Mouse (Mus musculus): ENCODE results near the gene Gm36176.
A peak's percentile ranks its signal among the peaks of the same experiment; 100 is the strongest.
"Not testable (repeated sequence)": the region's sequence is repeated elsewhere in the genome, so short reads cannot be mapped to it uniquely, and the experiment has no call there.

Gm36176 gene

DNA sequence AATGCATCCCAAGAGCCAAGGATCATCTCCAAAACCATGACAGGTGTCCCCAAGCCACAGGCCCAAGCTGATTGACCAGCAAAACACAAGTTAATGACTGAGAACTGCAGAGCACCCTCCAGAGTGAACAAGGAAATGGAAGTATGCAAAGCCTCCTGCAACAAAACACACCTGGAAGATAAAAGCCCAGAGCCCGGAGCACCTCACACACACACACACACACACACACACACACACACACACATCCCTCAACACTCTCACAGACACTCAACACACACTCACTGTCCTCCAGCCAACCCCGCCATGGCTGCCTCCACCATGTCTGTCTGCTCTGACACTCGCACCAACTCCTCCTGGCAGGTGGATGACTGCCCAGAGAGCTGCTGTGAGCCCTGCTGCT is at the start of gene Gm36176:
Gene Gm36176, plus strand, starts transcription at position 301 of the 400 bp plus-strand sequence.
- DNase-seq (ENCODE audit: low spot score in 2 of 2), result no peak

DNA sequence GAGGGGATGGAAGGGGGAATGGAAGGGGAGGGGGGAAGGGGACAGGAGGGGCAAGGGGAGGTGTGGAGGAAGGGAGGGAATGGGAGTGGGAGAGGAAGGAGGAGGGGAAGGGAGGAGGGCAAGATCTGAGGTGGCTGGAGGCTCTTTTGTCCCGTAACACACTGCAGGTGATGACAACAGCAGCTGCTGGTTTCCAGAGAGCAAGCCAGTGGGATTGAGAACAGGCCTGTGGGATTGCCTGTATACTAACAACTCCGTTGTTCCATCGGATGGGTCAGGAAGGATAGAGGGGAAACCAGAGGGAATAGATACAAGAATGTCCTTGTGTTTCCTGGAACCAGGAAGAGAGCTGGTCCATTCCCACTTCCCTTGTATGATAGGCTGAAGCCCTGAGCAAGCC is 48.9 kb upstream of the Gm36176 start:
- DNase-seq (ENCODE audit: low spot score in 2 of 2), result no peak

DNA sequence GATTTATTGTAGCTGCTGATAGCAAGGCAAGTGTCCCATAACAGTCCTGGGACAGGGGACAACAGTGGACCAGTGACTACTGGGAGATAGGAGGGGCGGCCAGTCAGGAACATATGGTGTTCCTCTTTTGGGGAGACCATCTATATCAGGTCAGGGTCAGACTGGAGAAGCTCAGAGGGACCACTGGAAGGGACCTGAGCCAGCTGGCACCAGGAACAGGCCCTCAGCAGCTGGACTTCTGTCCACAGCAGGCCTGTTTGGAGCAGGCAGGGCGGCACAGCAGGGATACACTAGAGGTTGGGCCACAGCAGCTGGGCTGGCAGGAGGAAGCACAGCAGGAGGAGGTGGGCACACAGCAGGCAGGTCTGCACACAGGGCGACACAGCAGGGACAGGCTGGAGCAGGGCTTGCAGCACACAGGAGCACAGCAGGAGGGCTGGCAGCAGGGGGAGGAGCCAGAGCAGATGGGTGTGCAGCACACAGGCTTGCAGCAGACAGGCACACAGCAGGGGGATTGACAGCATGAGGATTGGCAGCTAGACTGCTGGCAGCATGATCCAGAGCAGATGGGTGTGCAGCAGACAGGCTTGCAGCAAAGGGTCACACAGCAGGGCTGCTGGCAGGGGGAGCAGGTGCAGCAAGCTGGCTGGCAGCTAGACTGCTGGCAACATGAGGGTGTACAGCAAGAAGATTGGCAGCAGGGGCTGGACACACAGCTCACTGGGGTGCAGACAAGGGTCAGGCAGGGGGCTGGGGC is 48.3 kb upstream of the Gm36176 start:
- DNase-seq (ENCODE audit: low spot score in 2 of 2), result not testable (repeated sequence)

DNA sequence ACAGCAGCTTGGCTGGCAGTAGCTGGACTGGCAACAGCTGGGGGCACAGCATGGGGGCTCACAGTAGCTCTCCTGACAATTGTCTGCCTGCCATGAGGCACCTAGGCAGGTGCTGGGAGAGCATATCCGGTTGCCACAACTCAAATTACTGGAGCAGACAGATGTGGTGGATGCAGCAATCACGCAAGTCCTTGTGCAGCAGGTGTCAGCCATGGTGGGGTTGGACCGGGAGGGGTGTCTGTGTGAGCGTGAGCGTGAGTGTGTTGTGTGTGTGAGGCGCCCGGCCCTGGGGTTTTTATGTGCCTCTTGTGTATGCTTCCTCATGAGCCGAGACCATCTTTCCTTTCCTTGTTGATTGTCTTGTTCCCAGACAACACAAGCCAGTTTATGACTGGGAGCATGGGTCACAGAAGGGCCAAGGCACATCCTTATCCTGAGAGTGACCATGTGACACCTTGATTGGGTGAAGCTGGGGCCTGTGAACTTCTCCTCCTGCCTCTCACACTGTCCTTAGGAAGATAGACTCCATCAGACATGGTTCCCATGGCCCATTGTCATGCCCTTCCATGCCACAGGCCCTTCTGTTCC is 47.6 kb upstream of the Gm36176 start, which contains the start of gene Gm19668:
Gene Gm19668, minus strand, starts transcription at position 213 of the 588 bp plus-strand sequence.
- DNase-seq (ENCODE audit: low spot score in 2 of 2), result no peak

DNA sequence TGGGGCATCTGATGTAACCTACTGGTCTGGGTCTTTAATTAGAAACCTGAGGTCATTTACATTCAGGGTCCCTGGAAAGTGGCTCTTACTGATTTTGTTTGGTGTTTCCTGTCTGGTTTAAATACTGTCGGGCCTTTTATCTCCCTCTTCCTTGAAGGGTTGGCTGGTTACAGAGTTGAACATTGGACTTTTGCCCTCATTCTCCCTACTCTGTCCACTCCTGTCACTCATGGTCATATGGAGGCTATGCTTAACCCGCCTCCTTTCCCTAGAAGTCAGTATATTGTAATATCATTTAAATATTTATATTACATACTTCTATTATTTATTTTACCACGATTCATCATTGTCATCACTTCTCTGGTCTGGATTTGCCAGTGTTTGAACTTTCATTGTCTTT is 42.5 kb upstream of the Gm36176 start:
- DNase-seq (ENCODE audit: low spot score in 2 of 2), result no peak

DNA sequence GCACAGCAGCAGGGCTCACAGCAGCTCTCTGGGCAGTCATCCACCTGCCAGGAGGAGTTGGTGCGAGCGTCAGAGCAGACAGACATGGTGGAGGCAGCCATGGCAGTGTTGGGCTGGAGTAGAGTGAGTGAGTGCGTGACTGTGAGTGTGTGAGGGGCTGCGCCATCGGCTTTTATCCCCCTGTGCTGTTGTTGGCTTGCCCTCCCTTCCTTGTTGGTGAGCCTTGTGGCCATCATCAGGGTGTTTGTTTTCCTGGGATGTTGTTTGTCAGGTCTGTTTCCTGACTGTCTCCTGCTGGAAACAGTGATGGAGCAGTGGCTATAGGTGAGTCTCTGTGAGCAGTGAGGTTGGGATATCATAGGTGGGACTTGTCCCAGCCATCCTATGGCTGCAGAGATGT is 34.9 kb upstream of the Gm36176 start, which contains the start of gene Gm9507:
Gene Gm9507, minus strand, starts transcription at position 101 of the 400 bp plus-strand sequence.
- DNase-seq (ENCODE audit: low spot score in 2 of 2), result no peak

DNA sequence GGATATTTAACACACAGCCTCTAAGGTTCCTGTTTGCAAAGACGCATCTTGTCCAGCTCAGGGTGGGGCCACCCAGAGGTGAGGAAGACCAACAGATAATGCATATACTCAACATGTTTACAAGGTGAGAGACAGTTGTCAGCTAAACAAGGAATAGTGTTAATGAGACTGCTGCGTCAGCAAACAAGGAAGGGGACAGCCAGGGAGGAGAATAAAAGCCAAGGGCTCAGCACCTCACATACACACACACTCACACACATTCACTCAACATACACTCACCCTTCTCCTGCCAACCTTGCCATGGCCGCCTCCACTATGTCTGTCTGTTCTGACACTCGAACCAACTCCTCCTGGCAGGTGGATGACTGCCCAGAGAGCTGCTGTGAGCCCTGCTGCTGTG is 32.2 kb upstream of the Gm36176 start, which contains the start of gene Gm2696:
Gene Gm2696, plus strand, starts transcription at position 301 of the 400 bp plus-strand sequence.
- no peak for DNase-seq (ENCODE audit: low spot score in 2 of 2)

DNA sequence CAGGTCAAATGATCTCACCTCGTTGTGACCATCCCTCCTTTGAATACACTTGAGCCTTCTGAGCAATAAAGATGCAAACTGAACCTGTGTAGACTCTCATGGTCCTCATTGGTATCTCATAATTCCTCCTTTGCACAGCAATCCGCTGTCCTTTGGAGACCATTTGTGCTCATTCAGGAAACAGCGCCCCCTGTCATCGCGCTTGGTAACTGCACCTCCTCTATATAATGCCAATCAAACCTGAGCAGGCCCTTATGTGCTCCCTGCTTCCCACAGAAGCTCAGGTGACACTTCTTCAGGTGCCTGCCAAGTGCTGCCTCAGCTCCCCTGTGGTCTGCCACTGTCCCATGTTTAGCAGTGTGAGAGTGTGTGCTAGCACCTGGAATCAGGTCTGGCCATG is 31.1 kb upstream of the Gm36176 start:
- no peak for DNase-seq (ENCODE audit: low spot score in 2 of 2)

DNA sequence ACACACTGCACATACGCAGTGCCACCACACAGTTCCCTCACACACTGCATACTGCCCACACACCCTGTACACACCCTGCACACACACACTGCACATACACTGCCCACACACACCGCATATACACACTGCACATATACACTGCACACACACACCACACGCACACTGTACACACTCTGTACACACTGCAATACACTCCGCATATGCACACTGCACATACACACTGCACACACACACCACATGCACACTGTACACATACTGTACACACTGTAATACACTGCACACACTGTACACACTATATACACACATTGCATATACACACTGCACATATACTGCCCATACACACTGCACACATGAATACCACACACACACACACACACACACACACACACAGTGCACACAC is 28.1 kb upstream of the Gm36176 start:
- DNase-seq (ENCODE audit: low spot score in 2 of 2), result no peak

DNA sequence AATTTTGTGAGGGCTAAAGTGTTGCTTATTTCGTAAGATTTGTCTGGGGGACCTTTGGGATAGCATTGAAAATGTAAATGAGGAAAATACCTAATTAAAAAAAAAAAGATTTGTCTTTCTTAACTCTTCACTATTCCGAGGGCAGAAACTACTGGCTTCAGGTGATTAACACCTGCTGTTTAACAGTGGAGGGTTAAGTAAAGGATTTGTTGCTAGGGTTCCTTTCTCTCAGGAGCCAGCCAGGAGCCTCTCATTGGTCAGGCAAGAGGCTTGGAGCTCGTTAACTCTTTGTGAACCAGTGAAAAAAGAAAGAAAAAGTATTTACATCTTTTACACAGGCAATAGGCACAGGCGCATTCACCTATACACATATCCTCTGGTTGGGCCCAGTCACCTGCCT is 27.4 kb upstream of the Gm36176 start:
- DNase-seq (ENCODE audit: low spot score in 2 of 2), result no peak

DNA sequence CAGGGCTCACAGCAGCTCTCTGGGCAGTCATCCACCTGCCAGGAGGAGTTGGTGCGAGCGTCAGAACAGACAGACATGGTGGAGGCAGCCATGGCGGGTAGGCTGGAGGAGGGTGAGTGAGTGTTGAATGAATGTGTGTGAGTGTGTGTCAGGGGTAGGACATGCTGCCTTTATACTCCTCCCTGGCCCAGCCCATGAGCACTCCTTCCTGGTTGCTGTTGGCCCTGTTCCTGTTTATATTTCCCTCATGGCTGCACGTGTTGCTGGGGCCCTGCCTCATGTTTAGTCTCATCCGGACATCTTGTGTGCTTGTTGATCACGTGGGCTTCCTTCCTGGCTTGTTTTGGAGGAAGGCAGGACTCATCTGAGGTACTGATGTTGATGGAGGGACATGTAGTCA is 19.7 kb upstream of the Gm36176 start, which contains the start of gene Krtap10-4:
Gene Krtap10-4, minus strand, starts transcription at position 145 of the 400 bp plus-strand sequence.
- DNase-seq (ENCODE audit: low spot score in 2 of 2), result no peak

DNA sequence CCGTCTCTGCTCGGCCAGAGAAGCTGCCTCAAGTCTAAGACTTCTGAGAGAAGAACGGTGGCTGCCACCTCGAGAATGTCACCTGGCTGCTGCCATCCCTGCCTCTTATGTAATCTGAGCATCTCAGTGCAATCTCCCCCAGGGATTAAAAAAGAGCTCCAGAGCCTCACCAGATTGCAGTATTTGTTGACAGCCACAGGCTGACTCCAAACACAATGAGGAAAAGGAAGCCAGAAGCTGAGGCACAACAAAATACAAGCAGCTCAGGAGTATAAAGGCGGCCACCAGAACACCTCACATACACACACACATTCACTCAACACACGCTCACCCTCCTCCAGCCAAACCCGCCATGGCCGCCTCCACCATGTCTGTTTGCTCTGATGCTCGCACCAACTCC is 11.0 kb upstream of the Gm36176 start, which contains the start of gene Krtap10-10:
Gene Krtap10-10, plus strand, starts transcription at position 301 of the 400 bp plus-strand sequence.
- no peak for DNase-seq (ENCODE audit: low spot score in 2 of 2)

DNA sequence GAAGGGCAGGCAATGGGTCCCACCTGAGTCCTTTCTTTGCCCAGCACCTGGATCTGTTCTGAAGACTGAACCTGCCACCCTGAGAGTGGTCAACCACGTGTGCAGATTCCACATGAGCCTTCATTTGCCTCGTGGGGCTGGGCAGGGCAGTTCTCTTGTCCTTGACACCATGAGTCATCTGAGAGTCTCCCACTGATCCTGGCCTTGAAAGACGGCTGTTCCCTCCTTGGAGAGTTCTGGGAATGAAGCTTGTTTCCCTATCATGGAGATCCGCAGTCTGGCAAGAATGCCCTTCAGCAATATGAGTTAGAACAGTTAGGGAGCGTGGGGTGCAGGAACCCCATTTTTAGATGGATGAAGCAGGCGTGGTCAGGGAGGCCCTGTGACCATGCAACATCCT is 7.6 kb upstream of the Gm36176 start:
- no peak for DNase-seq (ENCODE audit: low spot score in 2 of 2)

DNA sequence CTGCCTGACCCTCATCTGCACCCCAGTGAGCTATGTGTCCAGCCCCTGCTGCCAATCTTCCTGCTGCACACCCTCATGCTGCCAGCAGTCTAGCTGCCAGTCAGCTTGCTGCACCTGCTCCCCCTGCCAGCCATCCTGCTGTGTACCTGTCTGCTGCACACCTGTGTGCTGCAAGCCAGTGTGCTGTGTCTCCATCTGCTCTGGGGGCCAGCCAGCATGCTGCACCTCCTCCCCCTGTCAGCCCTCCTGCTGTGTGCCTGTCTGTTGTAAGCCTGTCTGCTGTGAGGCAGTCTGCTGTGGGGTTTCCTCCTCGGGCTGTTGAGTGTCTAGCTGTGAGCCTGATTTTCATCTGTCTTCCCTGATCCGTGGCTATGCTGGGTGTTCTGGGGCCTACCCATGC is 358 bp downstream of the Gm36176 start:
- no peak for DNase-seq (ENCODE audit: low spot score in 2 of 2)

DNA sequence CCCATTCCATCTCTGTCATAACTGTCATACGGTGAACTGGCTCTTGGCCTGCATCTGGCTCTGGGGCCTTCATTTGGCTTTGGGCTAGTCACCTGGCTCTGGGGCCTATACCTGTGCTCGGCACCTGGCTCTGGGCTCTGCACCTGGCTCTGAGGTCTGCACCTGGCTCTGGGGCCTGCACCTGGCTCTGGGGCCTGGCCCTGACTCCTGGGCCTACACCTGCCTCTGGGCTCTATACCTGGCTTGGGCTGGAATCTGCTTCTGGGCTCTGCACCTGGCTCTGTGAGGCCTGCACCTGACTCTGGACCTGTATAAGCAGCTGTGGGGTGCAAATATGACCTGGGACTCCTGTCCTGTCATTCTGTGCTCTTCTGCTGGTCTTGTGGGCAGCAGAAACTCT is 935 bp downstream of the Gm36176 start:
- DNase-seq (ENCODE audit: low spot score in 2 of 2), result no peak

DNA sequence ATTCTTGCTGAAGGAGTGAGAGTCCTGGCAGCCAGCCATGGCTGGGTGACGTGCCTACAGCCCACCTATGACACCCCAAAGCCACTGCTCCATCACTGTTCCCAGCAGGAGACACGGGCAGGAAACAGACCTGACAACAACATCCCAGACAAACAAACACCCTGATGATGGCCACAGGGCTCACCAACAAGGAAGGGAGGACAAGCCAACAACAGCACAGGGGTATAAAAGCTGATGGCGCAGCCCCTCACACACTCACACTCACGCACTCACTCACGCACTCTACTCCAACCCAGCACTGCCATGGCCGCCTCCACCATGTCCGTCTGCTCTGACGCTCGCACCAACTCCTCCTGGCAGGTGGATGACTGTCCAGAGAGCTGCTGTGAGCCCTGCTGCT is 6.0 kb downstream of the Gm36176 start, which contains the start of gene Gm10318:
Gene Gm10318, plus strand, starts transcription at position 301 of the 400 bp plus-strand sequence.
- DNase-seq (ENCODE audit: low spot score in 2 of 2), result no peak

DNA sequence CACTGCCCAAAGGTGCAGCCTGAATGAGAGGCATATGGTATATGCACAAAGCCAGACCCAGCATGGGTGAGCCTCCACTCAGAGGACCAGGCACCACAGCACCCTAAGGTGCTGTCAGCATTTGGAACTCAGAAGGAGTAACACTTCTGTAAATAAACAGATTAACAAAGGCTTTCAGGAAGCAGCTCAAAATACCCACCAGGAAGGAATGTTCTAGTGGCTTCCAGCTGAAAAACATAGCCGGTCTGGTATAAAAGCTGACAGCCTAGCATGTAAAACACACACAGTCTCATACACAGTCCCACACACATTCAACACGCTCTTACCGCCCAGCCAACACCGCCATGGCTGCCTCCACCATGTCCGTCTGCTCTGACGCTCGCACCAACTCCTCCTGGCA is 15.1 kb downstream of the Gm36176 start, which contains the start of gene Gm3285:
Gene Gm3285, plus strand, starts transcription at position 301 of the 400 bp plus-strand sequence.
- DNase-seq (ENCODE audit: low spot score in 2 of 2), result no peak

DNA sequence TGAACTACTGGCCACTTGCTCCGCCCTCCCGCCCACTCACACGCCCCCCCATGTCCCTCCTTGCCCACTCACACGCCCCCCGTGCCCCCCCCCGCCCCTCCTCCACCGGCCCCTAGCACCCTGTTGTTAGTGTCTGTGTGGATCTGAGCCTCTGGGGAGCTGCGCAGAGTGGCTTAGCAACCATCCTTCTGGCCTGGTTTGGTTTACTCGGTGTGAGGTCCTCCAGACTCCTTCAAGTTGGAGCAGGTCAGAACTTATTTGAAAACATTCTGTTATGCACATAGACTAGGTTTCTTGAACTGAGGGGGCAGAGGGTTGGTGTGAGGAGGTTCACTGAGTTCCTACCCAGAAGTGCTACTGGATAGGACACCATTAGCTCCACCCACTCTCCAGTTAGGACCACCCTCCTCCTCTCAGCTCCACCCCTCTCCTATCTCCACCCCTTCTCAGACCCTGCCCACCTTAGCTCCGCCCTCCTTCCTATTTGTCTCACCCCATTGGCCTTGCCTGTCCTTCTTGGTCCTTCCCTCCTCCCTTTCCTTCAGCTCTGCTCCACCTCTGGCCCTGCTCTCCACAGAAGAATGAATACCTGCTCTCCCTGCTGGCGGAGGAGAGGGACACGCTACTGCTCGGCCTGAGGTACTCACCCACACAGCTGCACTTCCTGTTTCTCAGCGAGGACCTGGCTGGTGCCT is 17.6 kb downstream of the Gm36176 start:
- no peak for DNase-seq (ENCODE audit: low spot score in 2 of 2)

DNA sequence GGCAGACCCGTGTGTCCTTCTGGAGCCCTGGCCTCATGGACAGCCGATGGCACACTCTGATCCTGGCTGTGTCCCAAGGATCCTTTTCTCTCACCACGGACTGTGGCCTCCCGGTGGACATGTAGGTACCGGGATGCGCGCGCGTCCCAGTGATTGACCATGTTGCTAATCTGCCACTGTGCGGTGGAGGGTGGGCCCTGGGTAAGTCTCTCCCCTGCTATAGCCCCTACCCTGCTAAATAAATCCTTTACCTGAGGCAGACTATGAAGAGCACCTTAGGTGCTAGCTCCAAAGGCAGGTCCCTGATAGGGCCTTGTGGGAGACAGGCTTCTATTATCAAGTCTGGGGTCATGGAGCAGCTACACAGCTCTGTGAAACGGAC is 18.1 kb downstream of the Gm36176 start:
- no peak for DNase-seq (ENCODE audit: low spot score in 2 of 2)

DNA sequence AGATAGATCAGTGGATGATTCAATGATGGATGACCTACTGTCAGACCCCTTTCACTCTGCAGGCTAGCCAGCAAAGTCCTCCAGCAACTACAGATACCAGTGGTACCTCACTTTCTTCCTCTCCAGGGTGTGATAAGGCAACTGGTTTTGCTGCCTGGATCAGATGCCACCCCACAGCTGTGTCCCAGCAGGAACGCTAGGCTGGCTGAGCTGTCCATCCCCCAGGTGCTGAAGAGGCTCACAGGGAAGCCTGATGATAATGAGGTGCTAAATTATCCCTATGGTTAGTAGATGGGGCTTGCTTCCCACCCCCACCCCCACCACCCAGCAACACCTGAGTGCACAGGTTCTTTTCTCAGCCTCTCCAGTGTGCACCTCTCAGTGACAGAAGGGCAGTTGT is 20.9 kb downstream of the Gm36176 start:
- no peak for DNase-seq (ENCODE audit: low spot score in 2 of 2)

DNA sequence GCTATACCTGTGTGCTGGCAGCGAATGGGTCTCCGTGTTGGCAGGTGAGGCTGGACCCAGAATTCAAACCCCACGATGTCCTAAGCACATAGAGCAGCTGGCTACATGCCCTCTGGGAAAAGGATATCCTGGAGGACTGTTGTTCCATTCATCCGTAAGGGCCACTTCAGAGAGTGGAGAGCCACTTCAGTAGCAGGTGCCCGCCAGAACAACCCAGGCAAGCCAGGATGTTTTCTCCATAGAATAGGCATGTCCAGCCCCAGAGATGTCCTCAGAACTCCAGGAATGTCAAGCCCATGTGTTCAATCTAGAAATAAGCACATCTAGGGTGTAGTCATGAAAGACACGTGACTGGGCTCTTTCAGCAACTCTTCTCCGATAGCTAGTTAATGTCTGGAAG is 23.0 kb downstream of the Gm36176 start:
- DNase-seq (ENCODE audit: low spot score in 2 of 2), result no peak

DNA sequence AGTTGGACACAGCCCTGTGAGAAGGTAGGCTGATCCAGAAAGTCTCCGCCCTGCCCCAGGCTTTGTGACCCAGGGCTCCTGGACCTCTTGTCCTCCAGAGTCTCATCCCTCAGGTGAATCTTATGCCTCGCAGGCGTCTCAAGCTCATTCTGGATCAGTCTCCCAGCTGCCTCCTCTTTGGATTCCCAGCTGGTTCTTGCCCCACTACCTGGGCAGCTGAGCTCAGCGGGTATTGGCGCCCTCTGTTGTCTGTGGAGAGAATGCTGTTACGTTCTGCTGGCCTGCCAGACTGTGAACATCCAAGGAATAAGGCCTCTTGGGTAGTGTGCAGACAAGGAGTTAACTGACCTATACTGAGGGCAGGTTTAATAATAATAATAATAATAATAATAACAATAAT is 32.4 kb downstream of the Gm36176 start:
- DNase-seq (ENCODE audit: low spot score in 2 of 2), result peak in 1 of 2 experiments; percentile 29
